ENCODE assay signal across 11 mouse cellular contexts in the genomic region with DNA sequence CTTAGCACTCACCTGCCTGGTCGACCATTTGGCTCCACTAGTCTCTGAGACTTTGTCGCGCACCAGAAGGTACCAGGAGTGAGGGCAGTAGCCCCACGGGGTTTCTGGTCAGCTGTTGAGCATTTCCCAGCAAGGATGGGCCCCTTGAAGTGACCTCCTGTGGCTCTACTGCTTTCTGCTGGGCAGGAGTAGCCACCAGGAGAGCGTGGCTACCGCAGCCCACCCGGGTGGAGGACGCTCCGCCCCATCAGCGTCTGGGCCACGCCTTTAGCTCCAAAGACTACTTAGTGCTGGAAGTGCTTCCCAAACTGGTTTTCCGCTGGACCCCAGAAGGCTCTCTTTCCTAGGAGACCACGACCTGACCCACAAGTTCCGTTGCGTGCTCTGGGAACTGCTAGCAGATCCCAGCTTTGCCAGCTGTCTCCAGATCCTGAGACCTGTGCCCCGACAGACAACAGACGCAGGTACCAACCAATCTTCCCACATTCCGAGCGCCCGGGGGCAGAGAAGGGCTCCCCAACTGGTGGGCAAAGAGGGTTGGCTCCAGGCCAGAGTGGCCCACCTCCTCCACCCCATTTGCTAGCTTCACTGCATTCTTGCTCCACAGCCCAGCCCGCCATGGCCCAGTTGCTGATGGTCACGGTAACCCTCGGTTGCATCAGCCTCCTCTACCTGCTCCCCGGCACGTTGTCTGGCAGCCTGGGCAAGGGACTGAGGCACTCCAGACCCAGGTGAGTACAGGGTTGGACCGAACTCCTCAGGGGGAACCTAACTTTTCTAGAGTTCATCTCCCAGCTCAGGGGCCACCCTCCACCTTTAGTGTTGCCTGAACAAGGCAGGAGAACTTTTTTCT. TPM values are rescaled to one million over a fixed set of nuclear protein-coding genes. Genes with fewer than 3 reads are reported as not detected.
DNase-seq lines count a peak whose midpoint lies in the region; ATAC-seq and TF ChIP-seq lines count a peak whose summit lies in the region.
"Had no signal": no experiment of that assay in that cellular context is flagged by ENCODE, and none has a peak within 500 bp of the region (broad histone marks: within the 10 kb centered on the region; RNA-seq: fewer than 3 reads in every experiment).

A gene (plus strand): TSS at position 51 of the 853 bp plus-strand sequence.

- peak within 1 kb of the TSS; percentile 18 for H3K4me3 ChIP-seq in kidney, adult 2 months (ENCODE audit: insufficient read depth, low read depth, low read length)
- H3K4me3 ChIP-seq in hindbrain, postnatal 0 days (ENCODE audit: low read length), result no peak within 1 kb of the TSS
- no peak within 1 kb of the TSS for H3K4me3 ChIP-seq in midbrain, embryonic 15.5 days

- 11% methylated on average over 26 of the region's 26 CpGs for WGBS in kidney, adult 2 months
- 10% methylated on average over 26 of the region's 26 CpGs for WGBS in hindbrain, postnatal 0 days
- WGBS in midbrain, embryonic 15.5 days, result 9% methylated on average over 26 of the region's 26 CpGs

- no peak within 1 kb of the TSS for H3K27ac ChIP-seq in kidney, adult 2 months (ENCODE audit: insufficient read depth, low read depth, low read length)
- H3K27ac ChIP-seq in hindbrain, postnatal 0 days, result no peak within 1 kb of the TSS
- H3K27ac ChIP-seq in midbrain, embryonic 15.5 days, result no peak within 1 kb of the TSS

- no peak for ATAC-seq in hindbrain, postnatal 0 days
- no peak for ATAC-seq in midbrain, embryonic 15.5 days (replicated peaks)
- no peak for ATAC-seq in megakaryocyte progenitor cell, adult 5-6 weeks (replicated peaks; ENCODE audit: poor library complexity)

- H3K36me3 ChIP-seq in kidney, adult 2 months (ENCODE audit: control insufficient read depth, insufficient read depth, low read length), result no peaks in the 10 kb centered on the region
- H3K36me3 ChIP-seq in hindbrain, postnatal 0 days (ENCODE audit: insufficient read depth, low read length), result no peaks in the 10 kb centered on the region
- no peaks in the 10 kb centered on the region for H3K36me3 ChIP-seq in midbrain, embryonic 15.5 days (replicated peaks)

- H3K27me3 ChIP-seq in kidney, adult 2 months (replicated peaks; ENCODE audit: control insufficient read depth, insufficient read depth, low read length), result no peaks in the 10 kb centered on the region
- no peaks in the 10 kb centered on the region for H3K27me3 ChIP-seq in hindbrain, postnatal 0 days (ENCODE audit: insufficient read depth, low read length)
- H3K27me3 ChIP-seq in midbrain, embryonic 15.5 days (replicated peaks), result peaks cover 7% of the 10 kb centered on the region; the same call in 1 of the 2 replicates

- H3K4me2 ChIP-seq in hindbrain, postnatal 0 days (ENCODE audit: low read depth, low read length), result peak within 1 kb of the TSS; percentile 33
- peak within 1 kb of the TSS; percentile 19; the same call in 1 of the 2 replicates for H3K4me2 ChIP-seq in midbrain, embryonic 15.5 days

- no peak for DNase-seq in kidney, adult 2 months
- no peak for DNase-seq in kidney, adult 9 months
- DNase-seq in embryo, embryonic 11 days, result peak; percentile 30
- no peak for DNase-seq in hindbrain, postnatal 0 days (ENCODE audit: low spot score)
- DNase-seq in right cerebral cortex, postnatal 36 days (ENCODE audit: low spot score in 2 of 2), result no peak
- no peak for DNase-seq in cerebellum, adult 18-20 months
- DNase-seq: left cerebral cortex, postnatal 4 days; thymus, postnatal 4 days had no signal

- no peaks in the 10 kb centered on the region for H3K9me3 ChIP-seq in hindbrain, postnatal 0 days (ENCODE audit: low read length)
- H3K9me3 ChIP-seq in midbrain, embryonic 15.5 days, result no peaks in the 10 kb centered on the region

- TF ChIP-seq POLR2A in kidney, adult 2 months (IDR thresholded peaks at IDR 0.05; ENCODE audit: low read depth, low read length), result no peak

- H3K4me1 ChIP-seq in kidney, adult 2 months (ENCODE audit: control insufficient read depth, insufficient read depth, low read length), result no peaks in the 10 kb centered on the region; the same call in 1 of the 2 replicates
- peaks cover 6% of the 10 kb centered on the region; the same call in 1 of the 2 replicates for H3K4me1 ChIP-seq in hindbrain, postnatal 0 days (ENCODE audit: insufficient read depth, low read length)
- H3K4me1 ChIP-seq in midbrain, embryonic 15.5 days, result no peaks in the 10 kb centered on the region; the same call in 1 of the 2 replicates

- H3K9ac ChIP-seq in hindbrain, postnatal 0 days (replicated peaks; ENCODE audit: low read length), result no peak within 1 kb of the TSS
- H3K9ac ChIP-seq in midbrain, embryonic 15.5 days, result no peak within 1 kb of the TSS

- no peak for TF ChIP-seq CTCF in kidney, adult 2 months (conservative IDR thresholded peaks at IDR 0.05; ENCODE audit: insufficient read depth, insufficient read length, low read depth, low read length)
- TF ChIP-seq CTCF in hindbrain, postnatal 0 days (IDR thresholded peaks at IDR 0.05; ENCODE audit: low read depth), result no peak

RNA-seq across cellular contexts. Expression of the gene that starts here (rescaled TPM):
- polyA plus RNA-seq in kidney, adult 2 months (2012; rRNA removed), result 12.1 and 13.4 TPM in 2 replicates
- not detected in 2 replicates for total RNA-seq in hindbrain, postnatal 0 days (2014; rRNA removed)
- polyA plus RNA-seq in hindbrain, postnatal 0 days (2015; fragmentation: Nextera tagmentation; extraction: Ambion mirVana), result not detected in 2 replicates
- polyA plus RNA-seq in midbrain, embryonic 15.5 days (2015; fragmentation: Nextera tagmentation; extraction: Ambion mirVana), result not detected in 2 replicates
- not detected in 2 replicates for total RNA-seq in megakaryocyte progenitor cell, adult 5-6 weeks (2015)
- not detected in 2 replicates for total RNA-seq in megakaryocyte progenitor cell, adult 5-6 weeks (2017)
- total RNA-seq: common myeloid progenitor, adult 5-6 weeks; left cerebral cortex, postnatal 4 days had no signal

Comparison
In these comparisons a context has a peak if more than half of its experiments do, and no peak if none do; other contexts are left out.
1. RNA of the gene that starts here (polyA plus RNA-seq): 12.1 to 13.4 TPM in kidney, adult 2 months; not detected in hindbrain, postnatal 0 days and not detected in midbrain, embryonic 15.5 days; every median in the first group is over 10 times any median in the second.